Mouse (Mus musculus): Measurements from ENCODE around the gene Kif14. TPM values are rescaled to one million over a fixed set of nuclear protein-coding genes. Genes with fewer than 3 reads are reported as not detected.

Gene Kif14
- polyA plus RNA-seq, 1 experiment from 2014 or later: 0.79 TPM

DNA sequence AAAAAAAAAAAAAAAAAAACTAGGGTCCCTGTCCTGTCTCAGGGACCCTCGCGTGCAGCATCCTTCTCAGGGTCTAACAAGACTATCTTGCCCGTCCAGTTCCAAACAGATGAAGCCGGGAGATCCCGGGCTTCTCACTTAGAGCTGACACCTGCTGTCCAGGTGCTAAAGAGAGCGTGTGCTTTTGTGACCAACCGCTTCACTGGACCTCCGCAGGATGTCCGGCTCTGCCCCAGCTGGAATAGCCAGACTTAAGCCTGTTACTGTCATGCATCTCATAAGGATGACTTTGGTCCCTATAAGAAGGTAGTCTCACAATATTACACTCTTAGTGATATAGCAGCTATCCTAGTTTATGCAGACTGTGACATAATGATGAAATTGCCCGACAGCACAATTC is 105.4 kb downstream of the Kif14 start:
- 97% methylated on average over 10 of the region's 10 CpGs for WGBS (ENCODE audit: missing documents)
- Histone ChIP-seq H3K27ac (no peak overlapping the region), H3K4me3 (ENCODE audit: inconsistent target) (no peak overlapping the region), H3K79me2 (ENCODE audit: inconsistent target) (no peaks in the 10 kb centered on the region), H3K36me3 (ENCODE audit: inconsistent target) (no peaks in the 10 kb centered on the region)

DNA sequence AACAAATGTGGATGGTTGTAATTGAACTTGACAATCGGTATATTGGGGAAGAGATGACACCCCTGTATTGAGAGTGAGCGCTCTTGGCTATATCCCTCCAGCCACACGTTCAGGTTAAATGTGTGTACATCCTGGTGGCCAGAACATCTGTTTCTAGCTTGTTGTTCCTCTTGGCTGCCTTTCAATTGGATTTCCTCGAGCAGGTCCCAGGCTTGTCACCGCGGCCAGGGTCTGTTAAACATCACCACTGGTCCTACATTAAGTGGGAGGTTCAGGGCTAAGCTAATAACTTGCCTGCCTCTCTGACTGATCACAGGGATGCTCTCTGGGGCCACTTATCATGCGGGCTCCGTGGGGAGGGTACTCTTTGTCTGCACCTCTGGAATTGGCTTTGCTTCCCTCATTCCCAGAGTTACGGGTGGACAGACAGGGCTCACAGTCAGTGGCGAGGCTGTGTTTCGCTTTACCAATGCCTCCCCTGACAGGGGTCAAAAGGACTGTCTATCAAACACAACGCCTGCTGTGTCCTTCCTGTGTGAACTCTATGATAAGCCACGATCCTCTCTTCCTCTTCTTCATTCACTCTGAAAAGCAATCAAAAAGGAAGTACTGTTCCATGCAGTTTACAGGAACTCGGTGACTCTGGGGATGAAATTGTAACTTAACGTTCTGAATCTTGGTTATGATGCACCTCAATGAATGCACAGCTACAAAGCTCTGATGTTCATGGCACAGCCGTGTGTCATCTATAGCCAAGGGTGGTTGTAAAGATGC is 111.9 kb downstream of the Kif14 start:
- no peaks in the 10 kb centered on the region for H3K79me2 ChIP-seq (ENCODE audit: inconsistent target)
- H3K36me3 ChIP-seq (ENCODE audit: inconsistent target): no peaks in the 10 kb centered on the region
- peak overlapping the region; percentile 5; the same call in 1 of the 2 replicates for H3K4me3 ChIP-seq (ENCODE audit: inconsistent target)
- 19% methylated on average over 16 of the region's 16 CpGs for WGBS (ENCODE audit: missing documents)
- H3K27ac ChIP-seq: no peak overlapping the region

DNA sequence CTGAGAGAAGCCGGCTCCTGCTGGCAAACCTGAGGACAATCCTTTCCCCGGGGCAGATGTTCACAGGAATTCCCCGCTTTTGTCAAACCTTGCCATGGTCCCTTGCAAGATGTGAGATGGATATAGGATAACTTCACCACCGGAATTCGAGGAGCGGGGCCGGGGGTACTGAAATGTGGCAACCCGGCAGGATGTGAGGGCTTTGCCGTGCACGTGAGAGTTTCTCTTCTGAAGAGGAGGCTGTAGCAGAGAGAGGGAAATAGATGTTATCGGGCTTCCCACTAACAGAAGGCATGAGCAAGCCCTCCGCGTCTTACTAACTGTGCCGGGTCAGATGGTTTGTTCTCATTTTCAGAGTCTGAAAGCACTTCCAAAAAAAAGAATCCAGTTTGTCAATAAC is 113.2 kb downstream of the Kif14 start:
- no peak overlapping the region for H3K27ac ChIP-seq
- 31% methylated on average over 14 of the region's 14 CpGs for WGBS (ENCODE audit: missing documents)

DNA sequence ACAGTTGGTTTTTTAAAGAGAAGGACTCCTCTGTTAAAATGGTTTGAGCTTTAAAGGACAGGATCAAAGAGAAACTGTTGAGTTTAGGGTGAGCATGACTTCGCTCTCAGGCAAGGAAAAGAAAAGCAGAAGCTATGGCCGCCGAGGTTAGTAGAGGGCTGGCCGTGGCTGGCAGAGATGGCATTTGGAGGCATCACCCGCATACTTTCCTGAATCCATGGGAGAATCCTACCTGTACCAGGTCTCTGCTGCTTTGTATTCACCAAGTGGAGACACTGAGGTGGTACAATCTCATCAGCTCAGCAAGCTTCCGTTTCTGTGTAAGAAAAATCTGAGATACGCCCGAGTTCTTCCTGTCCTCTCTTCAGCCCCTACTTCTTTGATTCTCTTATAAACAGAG is 114.1 kb downstream of the Kif14 start:
- H3K27ac ChIP-seq: no peak overlapping the region
- 32% methylated on average over 8 of the region's 8 CpGs for WGBS (ENCODE audit: missing documents)
- no peaks in the 10 kb centered on the region for H3K79me2 ChIP-seq (ENCODE audit: inconsistent target)
- no peak overlapping the region for H3K4me3 ChIP-seq (ENCODE audit: inconsistent target)
- H3K36me3 ChIP-seq (ENCODE audit: inconsistent target): no peaks in the 10 kb centered on the region

More for the DNA sequence above, 113.2 kb downstream of the Kif14 start:
- Histone ChIP-seq H3K4me3 (ENCODE audit: inconsistent target) (no peak overlapping the region), H3K79me2 (ENCODE audit: inconsistent target) (no peaks in the 10 kb centered on the region), H3K36me3 (ENCODE audit: inconsistent target) (no peaks in the 10 kb centered on the region)

Other genes starting within 250 kb of the Kif14 start
- gene Inava, start 232.1 kb upstream of the Kif14 start, polyA plus RNA-seq (2018): not detected in 3 replicates
- gene Gpr25, start 205.5 kb upstream of the Kif14 start, polyA plus RNA-seq (2018): not detected in 3 replicates
- 13.6 to 17.5 TPM (median 16.8 TPM) in 3 replicates for gene Camsap2, start 120.2 kb upstream of the Kif14 start, polyA plus RNA-seq (2018)
- gene Ddx59, start 51.1 kb upstream of the Kif14 start, polyA plus RNA-seq (2018): 4.3 to 8.4 TPM (median 8.0 TPM) in 3 replicates
- 14.0 to 16.7 TPM (median 15.5 TPM) in 3 replicates for gene Zfp281, start 158.6 kb downstream of the Kif14 start, polyA plus RNA-seq (2018)